Mouse (Mus musculus): ENCODE measurements around the gene Kif12.

DNA sequence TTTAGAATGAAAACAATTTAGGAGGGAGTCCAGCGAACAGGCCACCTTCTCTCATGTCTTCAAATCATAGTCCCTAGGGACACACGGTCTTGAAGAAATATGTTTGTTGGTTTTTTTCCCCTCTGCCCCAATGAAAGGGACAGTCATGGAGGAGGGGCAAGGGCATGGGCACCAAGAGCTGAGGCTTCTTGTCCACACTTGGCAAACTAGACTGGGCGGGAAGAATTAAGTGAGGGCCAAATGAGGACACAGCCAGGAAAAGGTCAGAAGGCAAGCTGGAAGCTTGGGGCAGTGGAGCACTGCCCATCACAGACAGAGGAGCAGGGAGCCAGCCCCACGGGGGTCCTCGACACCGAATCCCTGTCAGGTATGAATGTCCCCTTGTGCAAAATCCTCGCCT, 31.9 kb upstream of the Kif12 start:
- TF ChIP-seq CTCF (IDR thresholded peaks at IDR 0.05; ENCODE audit: control insufficient read depth, insufficient read depth, insufficient read length) = no peak
- TF ChIP-seq MAX (IDR thresholded peaks at IDR 0.05) = no peak
- no peak for TF ChIP-seq CEBPB (IDR thresholded peaks at IDR 0.05; ENCODE audit: low read depth)
- no peak for TF ChIP-seq MYOD1 (IDR thresholded peaks at IDR 0.05; ENCODE audit: control insufficient read depth, insufficient read length, low read depth)

Measured in C2C12 (cell line).